Mouse (Mus musculus) spleen, adult 18-20 months (tissue): ENCODE measurements around the gene Smarce1.
A peak's percentile ranks its signal among the peaks of the same experiment; 100 is the strongest.

Experiments
- DNase-seq, 2 experiments: peaks; one replicate each; pipeline ENCODE4 v3.0.0; 2022; ENCODE audit warnings: mixed read lengths in 2 of 2

Gene Smarce1

DNA sequence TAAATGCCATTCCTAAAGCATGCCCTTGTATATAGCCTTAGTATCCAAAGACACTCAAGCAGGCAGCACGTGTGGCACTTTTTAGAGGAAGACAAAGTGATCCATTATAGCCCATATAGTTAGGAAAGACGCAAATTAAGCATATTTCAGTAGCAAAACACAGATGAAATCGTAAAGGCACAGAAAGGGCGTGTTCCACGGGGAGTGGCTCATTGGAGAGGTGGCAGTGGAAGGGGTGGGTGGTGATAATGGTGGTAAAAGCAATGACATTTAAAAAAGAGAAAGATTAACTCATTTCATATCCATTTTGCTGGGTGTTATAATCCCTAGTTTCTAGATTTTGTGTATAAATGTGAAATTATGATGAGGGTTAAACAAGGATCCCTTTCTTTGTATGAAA lies 4.5 kb downstream of the Smarce1 start:
- DNase-seq, result no peak

DNA sequence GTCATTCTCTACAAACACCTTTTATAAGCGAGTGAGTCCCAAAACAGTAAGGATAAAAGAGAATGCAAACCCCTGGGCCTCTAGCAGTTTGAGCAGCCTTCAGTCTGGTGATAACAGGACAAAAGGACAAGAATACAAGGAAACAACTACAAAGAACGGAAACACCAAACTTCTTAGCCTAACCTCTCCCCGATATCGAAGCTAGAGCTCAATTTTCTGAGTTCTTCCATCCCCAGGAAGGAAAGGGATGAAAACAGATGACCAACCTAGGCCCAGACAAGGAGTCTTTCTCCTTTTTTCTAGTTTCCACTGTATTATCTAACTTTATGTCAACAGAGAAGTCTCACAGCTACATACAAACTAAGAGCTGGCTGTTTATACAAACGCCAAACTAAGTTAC lies 7.5 kb downstream of the Smarce1 start:
- DNase-seq, result no peak

DNA sequence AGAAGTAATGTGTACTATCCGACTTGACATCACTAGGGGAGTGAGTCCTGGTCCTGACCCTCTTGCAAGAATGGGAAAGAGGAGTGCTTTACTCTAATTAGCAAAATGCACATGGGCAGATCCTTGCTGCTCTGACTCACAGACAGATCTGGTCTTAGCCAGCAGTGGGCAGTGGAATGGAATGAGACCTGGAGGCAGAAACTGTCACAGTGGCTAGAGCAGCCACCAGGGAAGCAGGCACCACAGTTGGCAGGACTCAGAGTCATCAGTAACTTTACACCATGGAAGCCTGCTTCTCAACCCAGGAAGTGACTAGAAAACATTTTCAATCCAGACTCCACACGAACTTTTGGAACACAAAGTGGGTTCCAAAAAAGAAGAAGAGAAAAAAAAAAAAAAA lies 9.0 kb downstream of the Smarce1 start:
- DNase-seq, result no peak

DNA sequence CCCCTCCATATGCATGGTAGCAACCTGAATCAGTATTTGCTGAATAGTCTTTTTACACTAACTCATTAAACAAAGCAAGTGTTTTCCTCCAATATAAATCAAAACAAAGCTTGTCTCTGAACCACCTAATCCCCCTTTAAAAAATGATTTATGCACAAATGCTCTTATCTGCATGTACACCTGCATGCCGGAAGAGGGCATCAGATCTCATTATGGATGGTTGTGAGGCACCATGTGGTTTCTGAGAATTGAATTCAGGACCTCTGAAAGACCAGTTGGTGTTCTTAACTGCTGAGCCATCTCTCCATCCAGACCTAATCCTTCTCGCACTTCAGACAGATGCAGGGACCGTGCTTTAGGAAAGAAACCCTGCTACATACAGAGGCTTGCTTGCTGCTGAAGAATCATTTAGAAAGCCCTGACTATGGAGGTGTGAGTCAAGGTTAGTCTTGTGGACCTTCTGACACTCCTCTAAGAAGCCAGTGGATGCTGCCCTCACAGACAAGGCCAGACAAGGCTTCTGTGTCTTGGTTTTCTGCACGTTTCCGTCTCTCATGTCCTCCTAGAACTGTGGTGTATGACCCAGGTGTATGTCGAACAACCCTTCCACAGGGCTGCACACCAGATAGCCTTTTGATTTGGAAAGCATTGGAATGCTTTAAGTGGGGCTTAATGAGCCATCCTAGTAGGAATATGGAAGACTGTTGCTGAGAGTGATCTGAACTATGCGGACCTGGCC lies 13.4 kb downstream of the Smarce1 start:
- DNase-seq, result no peak

DNA sequence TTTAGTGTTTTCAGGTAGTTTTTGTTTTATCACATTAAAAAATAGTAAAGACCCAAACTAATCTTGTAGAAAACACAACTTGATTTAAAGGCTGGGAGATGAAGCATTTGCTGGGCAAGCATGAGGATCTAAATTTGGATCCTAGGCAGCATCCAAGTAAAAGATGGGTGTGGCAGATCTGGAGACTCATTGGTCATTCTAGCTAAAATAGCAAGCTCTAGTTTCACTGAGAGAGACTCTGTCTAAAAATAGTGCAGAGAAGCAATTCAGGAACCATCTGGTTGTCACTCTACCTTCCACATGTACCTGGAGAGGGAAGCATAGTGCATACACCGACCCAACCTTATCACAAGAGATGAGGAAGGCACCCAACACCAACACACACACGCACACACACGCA lies 14.6 kb downstream of the Smarce1 start:
- DNase-seq, result no peak

DNA sequence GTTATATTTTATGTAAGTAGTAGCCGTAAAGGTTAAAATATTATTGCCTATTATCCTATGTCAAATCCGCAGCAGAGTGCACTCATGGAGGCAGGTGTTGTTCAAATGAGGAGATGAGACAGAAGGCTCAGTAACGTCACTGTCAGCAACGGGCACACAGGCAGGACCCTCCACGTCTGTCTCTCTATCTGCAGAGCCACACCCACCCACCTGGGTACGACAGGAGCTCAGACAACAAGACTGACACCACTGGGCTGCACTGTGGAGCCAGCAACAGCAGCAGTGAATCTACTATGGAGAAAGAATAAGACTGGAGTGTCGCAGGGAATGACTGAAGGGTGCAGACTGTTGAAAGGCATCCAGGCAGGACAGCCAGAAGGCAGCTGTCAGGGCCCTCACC lies 18.1 kb downstream of the Smarce1 start:
- no peak for DNase-seq

DNA sequence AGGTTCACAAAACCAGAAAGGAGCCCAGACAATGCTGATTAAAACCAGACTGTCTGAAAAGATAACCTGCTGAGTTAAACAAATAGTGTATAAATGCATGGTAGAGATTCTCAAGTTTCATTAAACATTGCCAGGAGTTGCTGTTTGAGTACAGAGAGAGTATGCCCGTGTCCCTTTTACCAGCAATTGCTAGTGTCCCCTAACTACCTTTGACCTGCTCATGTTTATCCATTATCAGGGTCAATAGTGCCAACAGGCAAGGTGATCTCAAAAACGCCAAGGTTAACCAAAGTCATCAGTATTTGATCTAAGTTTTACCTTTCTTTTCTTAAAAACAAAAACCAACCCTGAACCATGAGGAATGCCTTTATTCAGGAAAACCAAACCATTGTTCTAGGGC lies 18.9 kb downstream of the Smarce1 start:
- DNase-seq, result no peak

DNA sequence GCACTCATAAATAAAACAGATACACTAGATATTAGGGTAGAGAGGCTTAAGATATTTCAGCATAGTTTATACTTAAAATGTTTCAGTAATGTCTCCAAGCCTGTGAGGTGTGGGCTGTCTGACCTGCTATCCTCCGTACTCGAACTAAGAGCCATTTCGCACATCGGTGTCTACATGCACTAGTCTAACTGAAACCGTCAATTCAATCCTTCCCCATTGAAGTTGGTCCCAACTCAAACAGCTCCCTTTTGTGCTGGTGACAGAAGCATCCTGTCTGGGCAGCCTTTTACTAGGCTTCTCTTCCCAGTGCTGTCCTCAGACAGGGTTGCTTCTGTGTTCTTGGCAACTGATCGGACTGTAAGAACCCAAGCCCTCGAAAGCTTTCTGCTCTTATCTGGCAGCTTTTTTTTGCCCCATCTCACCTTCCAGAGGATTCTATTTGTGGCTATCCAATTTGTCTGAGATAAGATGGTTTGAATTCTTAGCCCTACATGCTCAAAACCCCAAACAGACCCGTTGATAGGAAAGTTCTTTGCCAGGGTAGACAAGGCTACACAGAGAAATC lies 22.6 kb downstream of the Smarce1 start:
- DNase-seq, result no peak

DNA sequence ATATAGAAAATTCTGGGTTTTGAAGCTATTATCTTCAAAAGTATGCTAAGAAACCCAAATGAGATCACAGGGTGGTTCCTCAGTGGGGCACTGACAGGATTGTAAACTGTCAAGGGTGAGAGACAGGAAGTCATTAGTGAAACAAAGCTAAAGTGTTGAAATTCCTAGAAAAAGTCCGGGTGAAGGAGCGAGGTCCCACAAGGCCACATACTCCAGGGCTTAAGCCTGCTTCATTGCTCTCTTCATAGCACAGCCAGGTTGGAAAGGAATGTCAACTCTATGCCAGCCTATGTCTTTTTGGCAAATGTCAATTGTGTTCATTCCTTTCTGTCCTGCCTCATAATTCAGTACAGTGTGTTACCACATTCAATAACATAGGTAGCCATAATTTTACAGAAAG lies 23.4 kb downstream of the Smarce1 start:
- no peak for DNase-seq

DNA sequence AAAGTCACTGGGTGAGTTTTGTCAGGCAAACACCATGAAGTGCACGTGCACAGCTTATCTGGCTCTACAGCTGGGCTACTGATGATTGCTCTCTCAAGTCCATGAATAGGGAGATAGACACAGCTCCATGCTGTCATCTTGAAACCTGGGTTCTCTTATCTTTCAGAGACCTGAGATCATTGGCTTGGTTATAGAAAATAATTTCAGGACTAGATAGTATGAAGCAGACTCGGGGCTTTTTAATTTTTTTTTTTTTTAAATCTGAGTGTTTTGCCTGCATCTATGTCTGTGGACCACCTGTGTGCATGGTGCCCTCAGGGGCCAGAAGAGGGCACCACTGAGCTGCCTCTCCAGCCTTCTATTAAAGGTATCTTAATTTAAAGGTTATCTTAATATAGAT lies 23.9 kb downstream of the Smarce1 start:
- peak in 1 of 2 experiments; percentile 27 for DNase-seq

DNA sequence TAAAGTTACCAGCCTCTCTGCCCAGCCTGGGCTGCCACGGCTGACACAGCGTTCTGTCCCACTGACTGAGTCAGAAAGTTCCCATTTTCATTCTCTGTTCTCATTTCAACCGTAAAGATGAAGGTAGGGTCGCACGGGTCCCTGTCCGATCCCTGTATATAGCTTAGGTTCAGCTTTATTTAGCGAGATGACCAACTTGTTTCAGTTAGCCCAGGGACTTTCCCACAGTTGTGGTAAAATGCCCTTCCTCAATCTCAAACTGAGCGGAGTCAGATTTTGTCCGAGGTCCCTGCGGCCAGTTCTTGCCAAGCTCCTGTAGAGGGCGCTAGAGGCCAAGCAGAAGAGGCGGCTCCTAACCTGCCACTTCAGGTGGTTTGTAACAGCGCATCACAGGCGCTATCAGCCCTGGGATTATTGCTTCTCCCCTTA lies 41.6 kb downstream of the Smarce1 start:
- DNase-seq, result peak; percentile 68 to 76

DNA sequence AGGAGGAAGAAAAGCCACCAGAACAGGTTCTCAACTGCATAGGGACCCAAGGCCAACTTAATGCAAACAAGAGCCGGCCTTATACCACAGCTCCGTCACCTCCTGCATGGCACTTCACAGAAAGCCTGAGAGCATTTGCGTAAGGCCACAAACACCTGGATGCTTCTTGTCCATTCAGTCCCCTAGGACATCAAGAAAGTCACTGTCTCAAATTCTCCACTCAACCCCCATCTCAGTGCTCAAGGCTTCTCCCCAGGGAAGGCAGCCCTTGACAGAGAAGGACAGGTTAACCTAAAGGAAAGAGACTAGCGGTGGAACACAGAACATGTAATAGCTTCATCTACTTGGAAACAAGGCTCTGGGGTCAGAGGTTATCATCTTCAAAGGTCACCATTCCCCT lies 43.5 kb downstream of the Smarce1 start:
- DNase-seq, result no peak

DNA sequence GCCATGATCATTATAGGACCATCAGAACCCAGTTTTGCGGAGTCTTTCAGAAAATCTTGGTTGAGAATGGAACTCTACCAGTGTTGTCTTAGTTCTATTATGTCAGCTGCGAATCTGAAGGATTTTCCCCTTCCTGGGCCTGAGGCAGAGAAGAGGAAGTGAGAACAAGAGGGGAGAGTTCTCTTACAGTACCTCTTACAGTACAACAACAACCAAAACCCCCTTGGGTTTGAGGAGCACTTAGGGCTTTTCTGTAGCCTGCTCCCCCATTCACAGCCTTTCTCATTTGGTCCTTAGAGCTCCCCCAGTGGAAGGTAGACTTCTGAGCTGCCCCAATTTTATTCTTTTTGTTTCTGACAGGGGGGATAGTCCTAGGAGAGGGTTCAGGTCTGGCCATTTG lies 44.0 kb downstream of the Smarce1 start:
- no peak for DNase-seq

DNA sequence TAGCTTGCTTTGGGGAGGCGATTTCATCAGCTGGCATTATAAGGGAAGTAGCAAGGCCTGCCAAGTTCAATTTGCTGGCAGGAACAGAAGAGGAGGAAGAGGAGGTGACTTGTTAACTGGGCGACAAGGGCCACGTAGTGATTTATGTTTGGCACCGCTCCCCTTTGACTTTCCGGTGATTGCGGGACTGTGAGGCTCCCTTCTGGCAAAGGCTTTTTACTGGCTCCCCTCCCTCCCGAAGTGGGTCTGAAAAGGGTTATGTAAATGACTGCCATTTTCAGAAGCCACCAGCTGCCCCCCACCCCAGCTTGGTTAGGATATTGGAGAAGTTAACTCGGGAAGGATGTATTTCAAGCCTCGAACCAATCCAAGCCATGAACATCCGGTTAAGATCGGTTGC lies 48.2 kb downstream of the Smarce1 start:
- no peak for DNase-seq

DNA sequence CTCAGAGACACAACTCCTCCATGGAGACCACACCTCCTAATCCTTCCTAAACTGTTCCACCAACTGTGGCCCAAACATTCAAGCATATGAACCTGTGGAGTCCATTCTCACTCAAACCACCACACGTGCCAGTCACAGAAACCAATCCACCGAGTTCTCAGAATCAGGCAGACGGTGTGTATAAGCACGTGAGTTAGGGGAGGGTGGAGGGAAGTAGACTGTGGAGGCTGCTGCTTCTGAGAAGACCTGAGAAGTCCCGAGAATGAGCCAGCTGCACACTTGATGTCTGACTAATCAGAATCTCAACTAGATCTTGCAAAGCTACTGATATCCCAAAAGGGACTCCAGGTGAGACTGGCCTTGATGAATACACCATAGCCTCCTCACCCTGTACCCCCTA lies 50.7 kb downstream of the Smarce1 start:
- DNase-seq, result no peak

DNA sequence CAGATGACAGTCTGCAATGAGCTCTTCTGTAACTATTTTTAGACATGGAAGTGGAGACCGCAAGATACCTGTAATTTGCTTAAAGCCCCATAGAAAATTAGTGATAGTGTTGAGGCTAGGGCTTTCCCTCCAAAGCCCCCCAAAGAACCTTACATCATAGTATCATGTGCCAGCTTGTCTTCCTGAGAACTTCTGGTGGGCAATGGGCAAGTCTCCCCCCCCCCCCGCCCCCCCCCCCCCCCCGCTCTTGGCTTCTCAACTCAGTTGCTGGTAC lies 53.0 kb downstream of the Smarce1 start:
- DNase-seq, result no peak

DNA sequence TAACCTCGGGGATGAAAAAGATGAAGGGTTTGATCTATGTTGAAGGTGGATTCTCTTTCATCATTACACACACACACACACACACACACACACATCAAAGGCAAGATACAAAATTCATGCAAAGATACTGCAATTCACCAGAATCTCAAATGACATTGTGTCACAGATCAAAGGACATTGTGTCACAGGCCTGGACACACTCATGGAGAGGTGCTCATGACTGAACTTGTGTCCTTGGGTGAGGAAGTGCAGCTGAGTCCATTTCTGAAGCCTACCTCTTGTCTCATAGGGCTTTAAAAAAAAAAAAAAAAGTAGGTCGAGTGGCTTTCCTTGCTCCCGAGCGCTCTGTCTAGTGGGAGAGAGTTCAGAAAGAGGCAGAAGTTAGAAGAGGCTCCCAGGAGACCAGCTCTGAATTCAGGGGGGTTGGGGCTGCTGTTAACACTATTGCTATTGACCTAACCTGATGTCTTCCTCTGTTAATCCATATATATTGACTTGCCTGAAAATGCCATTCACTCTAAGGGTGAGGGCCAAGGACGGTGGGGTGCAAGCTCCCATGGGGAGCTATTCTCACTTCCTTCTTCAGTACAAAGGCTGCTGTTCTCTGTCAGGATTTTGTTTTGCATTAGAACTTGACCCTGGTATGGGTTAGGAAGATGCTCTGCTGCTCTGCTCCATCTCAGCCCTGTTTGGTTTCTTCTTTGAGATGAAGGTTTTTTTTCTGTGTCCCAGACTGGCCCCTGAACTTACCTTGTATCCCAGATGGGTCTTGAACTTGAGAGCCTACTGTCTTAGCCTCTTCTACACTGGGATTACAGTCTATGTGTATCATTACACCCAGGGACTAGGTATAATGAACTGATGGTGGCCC lies 53.5 kb downstream of the Smarce1 start:
- no peak for DNase-seq

DNA sequence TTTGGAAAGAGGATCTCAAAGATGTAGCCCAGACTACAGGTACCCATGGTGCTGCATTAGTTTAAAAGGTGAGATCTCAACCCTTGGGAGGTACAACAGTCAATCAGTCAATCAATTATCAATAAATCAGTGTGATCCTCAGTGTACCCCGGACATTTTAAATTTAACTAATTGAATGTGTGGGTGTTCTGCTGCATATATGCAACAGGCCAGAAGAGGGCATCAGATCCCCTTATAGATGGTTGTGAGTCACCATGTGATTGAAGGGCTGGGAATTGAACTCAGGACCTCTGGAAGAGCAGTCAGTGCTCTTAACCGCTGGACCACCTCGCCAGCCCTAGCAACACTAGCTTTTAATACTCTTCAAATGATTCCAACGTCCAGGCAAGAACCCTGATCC lies 58.8 kb downstream of the Smarce1 start:
- DNase-seq, result no peak

DNA sequence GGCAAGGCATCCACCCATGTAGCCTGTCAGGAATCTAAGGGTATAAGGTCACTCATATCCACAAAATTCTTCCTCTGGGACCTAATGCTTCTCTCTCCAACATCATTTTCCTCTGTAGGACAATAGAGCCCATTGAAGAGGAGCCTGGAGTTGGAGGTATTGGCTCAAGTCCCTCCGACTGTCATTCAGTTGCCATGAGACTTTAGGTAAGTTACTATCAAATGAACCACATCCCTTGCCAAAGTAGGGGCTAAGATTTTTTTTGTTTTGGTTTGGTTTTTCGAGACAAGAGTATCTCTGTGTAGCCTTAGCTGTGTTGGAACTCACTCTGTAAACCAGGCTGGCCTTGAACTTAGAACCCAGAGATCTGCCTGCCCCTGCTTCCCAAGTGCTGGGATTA lies 59.4 kb downstream of the Smarce1 start:
- no peak for DNase-seq

DNA sequence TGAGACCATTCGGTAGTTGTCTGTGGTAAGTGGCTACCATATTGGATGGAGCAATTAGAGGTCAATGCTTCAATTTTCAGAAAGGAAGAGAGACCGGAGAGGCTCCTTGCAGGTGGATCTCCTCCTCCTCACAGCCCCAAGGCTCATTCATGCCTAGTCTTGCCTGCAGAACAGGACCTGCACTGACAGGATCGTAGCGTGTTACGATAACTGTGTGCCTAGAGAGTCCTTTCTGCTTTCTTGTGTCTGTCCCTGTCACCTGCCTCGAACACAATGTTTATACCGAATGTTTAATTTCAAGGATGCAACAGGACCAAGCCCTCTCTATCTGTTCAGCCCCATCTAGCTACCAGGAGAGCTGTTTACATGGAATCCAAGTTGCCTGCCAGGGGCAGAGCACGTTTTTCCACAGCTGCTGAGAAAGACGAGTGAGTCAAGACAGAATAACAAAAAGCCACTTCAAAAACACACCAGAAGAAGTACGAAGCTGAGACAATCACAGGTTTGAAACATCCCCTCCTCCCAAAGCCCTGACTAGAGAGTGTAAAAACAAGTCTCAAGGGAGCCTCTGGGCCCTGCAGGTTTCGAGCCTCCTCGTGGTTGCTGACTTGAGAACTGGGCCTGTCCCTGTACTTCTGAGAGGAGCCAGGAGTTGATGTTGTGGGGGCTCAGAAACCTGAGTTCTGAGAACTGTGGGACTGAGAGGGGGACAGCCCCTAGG lies 60.1 kb downstream of the Smarce1 start:
- peak; percentile 50 to 65 for DNase-seq

DNA sequence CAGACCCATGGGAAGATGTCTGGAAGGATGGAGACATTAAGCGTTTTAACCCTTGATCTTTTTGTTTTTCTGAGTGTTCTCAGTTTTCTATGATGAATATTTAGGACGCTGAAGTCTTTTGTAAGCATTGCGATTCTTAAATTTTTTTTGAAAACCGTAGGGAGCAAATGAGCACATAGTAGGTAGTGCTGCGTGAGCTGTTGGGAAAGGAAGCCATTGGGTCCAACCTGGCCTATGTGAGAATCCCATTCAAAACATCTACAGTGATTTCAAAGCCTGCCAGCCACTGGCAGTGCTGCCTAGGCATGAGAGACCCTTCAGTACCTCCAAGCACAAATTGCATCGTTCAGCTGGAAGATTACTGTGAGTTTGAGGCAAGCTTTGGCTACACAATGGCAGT lies 60.8 kb downstream of the Smarce1 start:
- no peak for DNase-seq

DNA sequence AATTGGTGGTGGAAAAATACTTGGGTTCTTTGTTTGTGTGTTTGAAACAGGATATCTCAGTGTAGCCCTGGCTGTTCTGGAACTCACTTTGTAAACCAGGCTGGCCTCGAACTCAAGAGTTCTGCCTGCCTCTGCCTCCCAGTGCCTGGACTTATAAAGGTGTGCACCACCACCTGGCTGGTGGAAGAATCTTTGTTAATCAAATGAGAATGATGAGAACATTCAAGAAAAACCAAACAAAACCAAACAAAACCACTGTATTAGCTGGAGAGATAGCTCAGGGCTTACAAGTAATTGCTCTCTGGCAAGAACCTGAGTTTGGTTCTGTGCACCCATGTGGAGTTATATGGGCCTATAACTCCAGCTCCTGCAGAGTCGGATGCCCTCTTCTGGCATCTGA lies 61.4 kb downstream of the Smarce1 start:
- DNase-seq, result no peak

DNA sequence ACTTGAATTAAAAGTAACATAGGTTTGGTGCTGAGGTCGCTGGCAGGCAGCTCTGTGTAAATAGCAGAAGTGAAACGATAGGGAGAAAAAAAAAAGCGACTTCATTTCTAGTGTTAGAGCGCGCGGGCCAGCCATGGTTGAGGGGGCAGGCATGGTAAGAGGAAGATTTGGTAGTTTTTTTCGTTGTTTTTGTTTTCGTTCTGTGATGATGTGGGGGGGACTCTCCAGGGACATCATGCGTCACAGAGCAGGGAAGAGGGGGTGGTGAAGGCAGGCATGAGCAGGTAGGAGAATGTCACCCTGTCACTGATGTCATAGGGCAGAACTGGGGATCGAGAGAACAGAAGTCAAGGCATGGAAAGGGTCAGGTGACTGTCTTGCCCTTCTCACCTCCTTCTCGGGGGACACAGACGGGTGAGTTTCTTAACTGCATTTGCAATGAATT lies 62.8 kb downstream of the Smarce1 start:
- peak; percentile 76 to 84 for DNase-seq

DNA sequence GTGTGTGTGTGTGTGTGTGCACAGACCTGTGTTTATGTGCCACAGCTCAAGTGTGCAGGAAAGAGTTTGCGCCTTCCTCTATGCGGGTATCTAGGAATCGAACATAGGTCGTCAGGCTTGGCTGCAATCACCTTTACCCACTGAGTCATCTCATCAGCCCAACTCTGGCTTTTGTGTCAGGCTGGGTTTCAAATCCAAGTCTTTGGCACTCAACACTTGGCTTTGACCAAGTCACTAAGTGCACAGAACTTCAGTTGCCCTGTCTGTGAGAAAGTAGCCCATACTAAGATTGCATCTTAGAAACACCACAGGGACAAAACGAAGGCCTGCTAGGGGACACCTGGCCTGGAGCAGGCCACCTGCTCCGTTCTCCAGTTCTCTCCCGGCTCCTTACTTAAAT lies 63.2 kb downstream of the Smarce1 start:
- DNase-seq, result no peak
